Mouse (Mus musculus) midbrain, embryonic 16.5 days (tissue): Measurements from ENCODE around the gene Tbc1d2. TPM values are rescaled to one million over a fixed set of nuclear protein-coding genes. Genes with fewer than 3 reads are reported as not detected.
"Not testable (repeated sequence)": the region's sequence is repeated elsewhere in the genome, so short reads cannot be mapped to it uniquely, and the experiment has no call there.

Experiments
- ATAC-seq: fragments of 200-750 bp; cut with Nextera tagmentation; 2 replicates; pipeline ENCODE4 v1.8.0; 2017; ENCODE audit warnings: moderate TSS enrichment
- H3K27ac ChIP-seq: fragments of 300-500 bp; sonication (generic); 2 replicates; pipeline ENCODE4 v1.5.1; 2014; ENCODE audit warnings: mild to moderate bottlenecking, low read length, mixed read lengths
- H3K27me3 ChIP-seq: fragments of 300-500 bp; sonication (generic); 2 replicates; pipeline ENCODE4 v1.6.1; 2014; ENCODE audit warnings: low read depth, low read length, mixed read lengths; ENCODE audit not compliant: control insufficient read depth, insufficient read depth
- H3K36me3 ChIP-seq: fragments of 300-500 bp; sonication (generic); 2 replicates; pipeline ENCODE4 v1.6.1; 2014; ENCODE audit warnings: mild to moderate bottlenecking, low read length, moderate library complexity, mixed read lengths; ENCODE audit not compliant: control insufficient read depth, insufficient read depth
- H3K4me1 ChIP-seq: fragments of 300-500 bp; sonication (generic); 2 replicates; pipeline ENCODE4 v1.6.1; 2014; ENCODE audit warnings: mild to moderate bottlenecking, low read length, mixed read lengths; ENCODE audit not compliant: control insufficient read depth, insufficient read depth
- H3K4me2 ChIP-seq: fragments of 300-500 bp; sonication (generic); 2 replicates; pipeline ENCODE4 v1.6.1; 2014; ENCODE audit warnings: mild to moderate bottlenecking, low read length, mixed read lengths
- H3K4me3 ChIP-seq: fragments of 300-500 bp; sonication (generic); 2 replicates; pipeline ENCODE4 v1.5.1; 2014; ENCODE audit warnings: low read depth, mild to moderate bottlenecking, low read length, moderate library complexity, mixed read lengths
- H3K9ac ChIP-seq: fragments of 300-500 bp; sonication (generic); 2 replicates; pipeline ENCODE4 v1.6.1; 2014; ENCODE audit warnings: low read depth, low read length, mixed read lengths
- H3K9me3 ChIP-seq: fragments of 300-500 bp; sonication (generic); replicated peaks from 2 replicates; pipeline ENCODE4 v1.6.1; 2014; ENCODE audit warnings: mild to moderate bottlenecking, low read length, mixed read lengths; ENCODE audit not compliant: control insufficient read depth, poor library complexity, severe bottlenecking
- WGBS: fragments of 180-500 bp; shearing (Covaris S2); extraction: QIAGEN DNeasy Blood & Tissue Kit; methylation state at CpG from one replicate; pipeline ENCODE4 v1.1.7; 2014; 5-methylcytosine and 5-hydroxymethylcytosine counted together
- polyA plus RNA-seq: library from polyadenylated mRNA; unstranded; fragments of >200 nt; fragmentation: Nextera tagmentation; extraction: Ambion mirVana; gene quantifications from 2 replicates; pipeline ENCODE4 v1.2.1, GENCODE M21; 2015

Gene Tbc1d2
- polyA plus RNA-seq, 1 experiment from 2014 or later: 0.65 TPM

- Histone ChIP-seq H3K4me1 (peaks cover 5% of the 10 kb centered on the region), H3K4me2 (no peak overlapping the region), H3K9me3 (no peaks in the 10 kb centered on the region), H3K9ac (no peak overlapping the region), H3K36me3 (no peaks in the 10 kb centered on the region), H3K27me3 (peaks cover 12% of the 10 kb centered on the region), H3K4me3 (no peak overlapping the region), H3K27ac (no peak overlapping the region)
- 65% methylated on average over 1 of the region's 1 CpGs for WGBS
- ATAC-seq: no peak
These were observed 5.3 kb upstream of the Tbc1d2 start for GRCm38 (mm10) chr4:46655298-46655697.

GRCm38 (mm10) chr4:46649161-46649560 lies 848 bp downstream of the Tbc1d2 start:
- 65% methylated on average over 4 of the region's 4 CpGs for WGBS
- Histone ChIP-seq H3K9me3 (no peaks in the 10 kb centered on the region), H3K4me3 (peak overlapping the region; percentile 86), H3K9ac (no peak overlapping the region), H3K36me3 (no peaks in the 10 kb centered on the region), H3K27me3 (peaks cover 27% of the 10 kb centered on the region), H3K4me2 (peak overlapping the region; percentile 96), H3K27ac (no peak overlapping the region), H3K4me1 (peaks cover 13% of the 10 kb centered on the region)
- ATAC-seq: no peak

- WGBS: 89% methylated on average over 8 of the region's 8 CpGs
- no peaks in the 10 kb centered on the region for H3K36me3 ChIP-seq
- H3K27ac ChIP-seq: no peak overlapping the region
- peaks cover 8% of the 10 kb centered on the region for H3K27me3 ChIP-seq
- no peak overlapping the region for H3K4me2 ChIP-seq
- ATAC-seq: no peak
- H3K4me1 ChIP-seq: no peaks in the 10 kb centered on the region
- no peak overlapping the region for H3K9ac ChIP-seq
- H3K9me3 ChIP-seq: no peaks in the 10 kb centered on the region
- H3K4me3 ChIP-seq: no peak overlapping the region
These were observed 6.3 kb downstream of the Tbc1d2 start for GRCm38 (mm10) chr4:46643676-46644112.

GRCm38 (mm10) chr4:46642924-46643675 lies 6.9 kb downstream of the Tbc1d2 start:
- H3K36me3 ChIP-seq: no peaks in the 10 kb centered on the region
- H3K4me2 ChIP-seq: no peak overlapping the region
- H3K4me1 ChIP-seq: no peaks in the 10 kb centered on the region
- no peaks in the 10 kb centered on the region for H3K9me3 ChIP-seq
- H3K4me3 ChIP-seq: no peak overlapping the region
- H3K9ac ChIP-seq: no peak overlapping the region
- peaks cover 3% of the 10 kb centered on the region for H3K27me3 ChIP-seq
- no peak for ATAC-seq
- no peak overlapping the region for H3K27ac ChIP-seq
- WGBS: 78% methylated on average over 8 of the region's 8 CpGs

GRCm38 (mm10) chr4:46641283-46641682 lies 8.7 kb downstream of the Tbc1d2 start:
- no peaks in the 10 kb centered on the region for H3K36me3 ChIP-seq
- H3K9ac ChIP-seq: no peak overlapping the region
- H3K27ac ChIP-seq: no peak overlapping the region
- H3K9me3 ChIP-seq: no peaks in the 10 kb centered on the region
- WGBS: 10% methylated on average over 4 of the region's 4 CpGs
- ATAC-seq: no peak
- H3K4me2 ChIP-seq: no peak overlapping the region
- H3K27me3 ChIP-seq: no peaks in the 10 kb centered on the region
- H3K4me1 ChIP-seq: no peaks in the 10 kb centered on the region
- H3K4me3 ChIP-seq: no peak overlapping the region

GRCm38 (mm10) chr4:46639866-46640265 lies 10.1 kb downstream of the Tbc1d2 start:
- WGBS: 86% methylated on average over 8 of the region's 8 CpGs
- no peaks in the 10 kb centered on the region for H3K36me3 ChIP-seq
- no peaks in the 10 kb centered on the region for H3K4me1 ChIP-seq
- no peak overlapping the region for H3K9ac ChIP-seq
- H3K27ac ChIP-seq: no peak overlapping the region
- no peak overlapping the region for H3K4me3 ChIP-seq
- H3K4me2 ChIP-seq: no peak overlapping the region
- H3K27me3 ChIP-seq: no peaks in the 10 kb centered on the region
- H3K9me3 ChIP-seq: no peaks in the 10 kb centered on the region
- no peak for ATAC-seq

- H3K9me3 ChIP-seq, ATAC-seq, H3K4me1 ChIP-seq, H3K9ac ChIP-seq, H3K27ac ChIP-seq, H3K4me2 ChIP-seq, H3K27me3 ChIP-seq, H3K4me3 ChIP-seq, H3K36me3 ChIP-seq: not testable (repeated sequence)
- 95% methylated on average over 10 of the region's 10 CpGs for WGBS
These were observed 12.8 kb downstream of the Tbc1d2 start for GRCm38 (mm10) chr4:46637250-46637649.

- H3K27ac ChIP-seq: no peak overlapping the region
- no peak overlapping the region for H3K9ac ChIP-seq
- no peaks in the 10 kb centered on the region for H3K36me3 ChIP-seq
- H3K4me3 ChIP-seq: no peak overlapping the region
- 87% methylated on average over 16 of the region's 16 CpGs for WGBS
- no peak overlapping the region for H3K4me2 ChIP-seq
- H3K9me3 ChIP-seq: no peaks in the 10 kb centered on the region
- H3K4me1 ChIP-seq: no peaks in the 10 kb centered on the region
- no peaks in the 10 kb centered on the region for H3K27me3 ChIP-seq
- no peak for ATAC-seq
These were observed 14.1 kb downstream of the Tbc1d2 start for GRCm38 (mm10) chr4:46635702-46636430.

GRCm38 (mm10) chr4:46634881-46635280 lies 15.1 kb downstream of the Tbc1d2 start:
- no peak overlapping the region for H3K9ac ChIP-seq
- no peaks in the 10 kb centered on the region for H3K36me3 ChIP-seq
- no peak overlapping the region for H3K27ac ChIP-seq
- H3K9me3 ChIP-seq: no peaks in the 10 kb centered on the region
- no peaks in the 10 kb centered on the region for H3K4me1 ChIP-seq
- WGBS: 62% methylated on average over 6 of the region's 6 CpGs
- H3K4me3 ChIP-seq: no peak overlapping the region
- H3K4me2 ChIP-seq: no peak overlapping the region
- H3K27me3 ChIP-seq: no peaks in the 10 kb centered on the region
- ATAC-seq: no peak
